Mouse (Mus musculus): Measurements from ENCODE around the gene Snx29. TPM values are rescaled to one million over a fixed set of nuclear protein-coding genes. Genes with fewer than 3 reads are reported as not detected.
"Not testable (repeated sequence)": the region's sequence is repeated elsewhere in the genome, so short reads cannot be mapped to it uniquely, and the experiment has no call there.

Snx29 gene
- total RNA-seq, 2 experiments from 2014 or later = 9.2 to 11.9 TPM

- DNase-seq = no peak
Observed at GRCm38 (mm10) chr16:11407932-11408620, 85.4 kb downstream of the Snx29 start.

GRCm38 (mm10) chr16:11408726-11409125, 86.0 kb downstream of the Snx29 start:
- DNase-seq = no peak

- DNase-seq = no peak
Observed at GRCm38 (mm10) chr16:11414631-11415030, 91.9 kb downstream of the Snx29 start.

GRCm38 (mm10) chr16:11418183-11418588, 95.5 kb downstream of the Snx29 start:
- no peak for DNase-seq

- no peak for DNase-seq
Observed at GRCm38 (mm10) chr16:11420311-11421080, 97.8 kb downstream of the Snx29 start.

GRCm38 (mm10) chr16:11422165-11422564, 99.5 kb downstream of the Snx29 start:
- DNase-seq = no peak

GRCm38 (mm10) chr16:11422889-11423610, 100.3 kb downstream of the Snx29 start:
- DNase-seq = no peak

- not testable (repeated sequence) for DNase-seq
Observed at GRCm38 (mm10) chr16:11423611-11424297, 101.0 kb downstream of the Snx29 start.

GRCm38 (mm10) chr16:11424568-11425145, 101.9 kb downstream of the Snx29 start:
- no peak for DNase-seq

- DNase-seq = no peak
Observed at GRCm38 (mm10) chr16:11425279-11425678, 102.6 kb downstream of the Snx29 start.

GRCm38 (mm10) chr16:11426810-11427537, 104.3 kb downstream of the Snx29 start:
- no peak for DNase-seq

GRCm38 (mm10) chr16:11429784-11430183, 107.1 kb downstream of the Snx29 start:
- no peak for DNase-seq

GRCm38 (mm10) chr16:11430520-11430919, 107.8 kb downstream of the Snx29 start:
- DNase-seq = no peak

- no peak for DNase-seq
Observed at GRCm38 (mm10) chr16:11433779-11434178, 111.1 kb downstream of the Snx29 start.

GRCm38 (mm10) chr16:11437641-11438040, 114.9 kb downstream of the Snx29 start:
- DNase-seq = no peak

GRCm38 (mm10) chr16:11439417-11439816, 116.7 kb downstream of the Snx29 start:
- no peak for DNase-seq

GRCm38 (mm10) chr16:11441616-11442015, 118.9 kb downstream of the Snx29 start:
- DNase-seq = no peak

- no peak for DNase-seq
Observed at GRCm38 (mm10) chr16:11442534-11442933, 119.8 kb downstream of the Snx29 start.

- DNase-seq = no peak
Observed at GRCm38 (mm10) chr16:11444626-11445025, 121.9 kb downstream of the Snx29 start.

GRCm38 (mm10) chr16:11446977-11447376, 124.3 kb downstream of the Snx29 start:
- no peak for DNase-seq

GRCm38 (mm10) chr16:11447905-11448304, 125.2 kb downstream of the Snx29 start:
- no peak for DNase-seq
